Mouse (Mus musculus) thymus, postnatal 10 days (tissue): ENCODE measurements around the gene Actn4.
"Not testable (repeated sequence)": the region's sequence is repeated elsewhere in the genome, so short reads cannot be mapped to it uniquely, and the experiment has no call there.

Experiments
- DNase-seq, 2 experiments: peaks; one replicate each; pipeline ENCODE4 v3.0.0; 2021; ENCODE audit warnings: low spot score in 2 of 2

Actn4 gene

DNA sequence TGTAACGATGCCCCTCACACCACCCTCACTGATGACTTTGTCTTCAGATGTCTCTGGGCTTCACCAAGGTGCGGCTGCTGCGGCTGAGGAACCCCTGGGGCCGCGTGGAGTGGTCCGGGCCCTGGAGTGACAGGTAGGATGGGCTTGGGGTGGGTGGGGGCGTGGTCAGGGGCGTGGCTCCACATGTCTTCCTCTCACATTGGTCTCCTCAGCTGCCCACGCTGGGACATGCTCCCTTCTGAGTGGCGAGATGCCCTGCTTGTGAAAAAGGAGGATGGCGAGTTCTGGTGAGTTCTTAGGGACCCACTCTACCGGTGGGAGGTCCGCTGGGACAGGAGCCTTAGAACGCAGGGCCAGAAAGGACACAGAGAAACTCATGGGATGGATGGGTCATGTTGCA lies 75.7 kb downstream of the Actn4 start:
- no peak for DNase-seq

DNA sequence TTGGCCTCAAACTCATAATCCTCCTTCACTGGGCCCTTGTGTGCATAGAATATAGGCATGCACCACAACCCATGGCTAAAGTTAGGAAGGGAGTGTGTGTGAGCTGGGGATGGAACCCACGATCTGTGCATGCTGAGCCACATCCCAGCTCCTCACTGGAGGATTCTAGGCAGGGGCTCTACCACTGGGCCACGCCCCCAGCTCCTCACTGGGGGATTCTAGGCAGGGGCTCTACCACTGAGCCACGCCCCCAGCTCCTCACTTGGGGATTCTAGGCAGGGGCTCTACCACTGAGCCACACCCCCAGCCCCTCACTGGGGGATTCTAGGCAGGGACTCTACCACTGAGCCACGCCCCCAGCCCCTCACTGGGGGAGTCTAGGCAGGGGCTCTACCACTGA lies 78.4 kb downstream of the Actn4 start:
- DNase-seq, result not testable (repeated sequence)

DNA sequence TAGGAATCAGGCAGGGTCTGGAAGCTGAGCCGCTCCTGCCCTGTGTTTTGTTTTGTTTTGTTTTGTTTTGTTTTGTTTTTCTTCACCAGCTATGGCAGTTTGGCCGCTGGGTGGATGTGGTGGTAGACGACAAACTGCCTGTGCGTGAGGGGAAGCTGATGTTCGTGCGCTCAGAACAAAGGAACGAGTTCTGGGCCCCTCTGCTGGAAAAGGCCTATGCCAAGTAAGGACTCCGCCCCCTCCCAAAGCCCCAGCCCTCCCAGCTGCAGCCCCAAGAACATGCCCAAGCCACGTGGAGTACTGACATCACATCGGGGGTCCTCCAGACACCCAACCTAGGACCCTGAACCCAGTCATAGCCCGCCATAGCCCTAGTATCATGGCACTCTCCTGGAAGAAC lies 79.1 kb downstream of the Actn4 start:
- DNase-seq, result peak; percentile 36 to 37

DNA sequence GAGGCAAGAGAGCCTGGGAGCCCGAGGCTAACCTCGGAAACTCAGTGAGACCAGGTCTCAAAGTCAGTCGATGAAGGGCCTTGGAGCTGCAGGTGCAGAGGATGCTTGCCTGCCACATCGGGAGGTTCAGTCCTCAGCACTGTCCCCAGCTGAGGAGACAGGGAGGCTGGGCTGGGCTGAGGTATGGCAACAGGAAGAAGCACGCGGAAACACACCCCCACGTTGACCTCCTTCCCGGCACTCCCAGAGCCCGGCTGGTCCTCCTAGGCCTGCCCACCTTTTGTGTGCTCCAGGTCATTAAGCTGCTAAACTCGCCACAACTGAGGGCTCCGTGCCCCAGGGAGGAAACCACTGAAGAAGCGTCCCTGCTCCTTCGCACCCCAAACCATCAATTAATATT lies 80.9 kb downstream of the Actn4 start, which contains the start of gene Capn12:
Capn12 (plus strand) TSS at position 224 of the 400 bp plus-strand sequence.
- DNase-seq, result peak; percentile 40 to 44

DNA sequence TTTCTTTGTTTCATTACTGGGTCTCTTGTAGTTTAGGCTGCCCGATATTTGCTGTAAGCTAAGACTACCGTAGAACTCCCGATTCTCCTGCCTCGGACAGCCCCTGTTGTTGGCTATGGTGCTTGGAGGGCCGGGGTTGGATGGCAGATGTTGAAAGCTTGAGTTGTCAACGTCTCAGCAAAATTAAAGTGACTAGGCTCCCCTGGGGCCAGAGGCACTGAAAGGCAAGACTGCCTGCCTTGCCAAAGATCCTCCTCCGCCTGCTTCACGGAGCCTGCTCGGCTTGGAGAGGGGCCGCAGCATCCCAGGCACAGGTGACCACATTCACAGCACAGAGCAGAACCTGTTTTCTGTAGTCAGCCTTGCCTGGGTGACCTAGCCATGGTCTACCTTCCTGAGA lies 81.6 kb downstream of the Actn4 start:
- no peak for DNase-seq

DNA sequence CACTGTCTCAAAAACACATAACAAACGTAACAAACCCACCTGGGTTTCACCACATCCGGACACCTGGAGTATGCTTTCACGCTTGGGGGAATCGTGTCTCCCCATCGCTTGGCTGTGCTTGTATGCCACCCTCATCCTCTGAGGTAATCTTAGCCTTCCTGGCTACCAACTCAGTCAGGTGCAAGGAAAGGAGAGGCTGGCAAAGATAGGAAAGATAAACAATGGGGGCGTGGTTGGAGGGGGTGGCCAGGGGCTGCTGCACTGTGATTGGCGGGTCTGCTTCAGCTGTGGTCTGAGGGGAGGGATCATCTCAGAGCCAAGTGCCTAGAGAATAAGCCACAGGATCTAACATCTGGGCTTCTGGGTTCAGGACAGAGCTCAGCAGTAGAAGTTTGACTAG lies 82.5 kb downstream of the Actn4 start:
- peak; percentile 43 to 53 for DNase-seq

DNA sequence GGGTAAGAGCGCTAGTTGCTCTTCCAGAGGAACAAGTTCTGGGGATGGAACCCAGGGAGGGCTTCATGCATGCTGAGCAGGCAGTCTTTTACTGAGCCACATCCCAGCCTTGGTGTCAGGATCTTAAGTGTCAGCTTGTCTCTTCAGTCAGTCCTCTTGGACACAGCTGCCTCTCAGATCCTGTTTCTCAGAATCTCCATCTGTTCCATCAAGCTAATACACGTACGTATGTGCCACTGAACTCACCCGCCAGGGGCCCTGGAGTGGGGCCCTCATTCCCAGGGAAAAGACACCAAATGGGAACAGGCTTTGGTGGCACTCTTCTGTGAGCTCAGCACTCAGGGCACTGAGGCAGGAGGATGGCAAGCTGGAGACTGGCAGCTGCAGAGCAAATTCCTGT lies 84.3 kb downstream of the Actn4 start:
- DNase-seq, result no peak

DNA sequence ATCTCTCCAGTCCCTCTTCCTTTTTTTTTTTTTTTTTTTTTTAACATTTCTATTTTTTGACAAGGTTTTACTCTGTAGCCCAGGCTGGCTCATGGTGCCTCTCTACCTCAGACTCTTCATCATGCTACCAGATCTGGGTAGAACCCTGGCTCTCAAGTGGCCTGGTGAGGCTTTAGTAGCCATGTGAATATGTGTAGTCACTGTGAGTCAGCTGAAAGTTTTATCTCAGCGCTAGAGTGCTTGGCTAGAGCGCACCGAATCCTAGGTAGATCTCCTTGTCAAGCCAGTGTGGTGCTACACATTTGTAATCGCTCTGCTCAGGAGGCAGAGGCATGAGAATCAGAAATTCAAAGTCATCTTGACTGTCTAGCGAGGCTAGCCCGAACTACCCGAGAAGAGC lies 85.0 kb downstream of the Actn4 start:
- no peak for DNase-seq

DNA sequence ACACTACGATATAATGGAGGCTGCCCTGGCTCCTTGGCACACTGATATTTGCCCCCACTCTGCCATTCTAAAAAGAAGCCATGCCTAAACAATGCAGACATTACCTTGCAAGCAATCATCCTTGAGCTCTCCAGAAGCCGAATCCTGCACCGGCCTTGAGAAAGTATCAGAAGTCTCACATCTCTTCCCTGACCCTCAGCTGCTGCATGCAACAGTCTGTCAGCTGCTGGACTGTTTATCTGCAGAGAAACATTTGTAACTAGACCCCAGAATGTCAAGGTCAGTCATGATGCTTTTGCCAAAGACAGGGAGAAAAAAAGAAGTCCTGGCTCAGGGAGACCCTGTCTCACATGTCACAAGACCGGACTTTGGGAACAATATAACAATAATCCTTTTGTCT lies 86.0 kb downstream of the Actn4 start:
- DNase-seq, result no peak

DNA sequence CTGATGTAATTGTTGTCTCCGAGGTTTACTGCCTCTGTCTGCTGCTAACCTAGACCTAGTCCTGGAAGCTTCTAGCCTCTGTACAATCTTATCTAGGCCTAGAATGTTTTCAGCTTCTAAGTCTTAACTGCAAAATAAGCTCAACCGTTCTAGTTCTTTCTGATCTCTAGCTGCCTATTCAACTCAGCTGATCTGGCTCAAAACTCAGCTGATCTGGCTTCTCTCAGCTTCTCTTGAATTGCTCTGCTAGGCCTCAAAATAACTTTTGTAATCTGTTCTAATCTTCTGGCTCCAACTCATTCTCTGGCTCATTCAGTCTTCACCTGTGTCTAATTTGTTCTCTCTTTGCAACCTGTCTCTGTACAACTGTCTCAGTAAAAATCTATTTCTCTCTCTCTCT lies 87.6 kb downstream of the Actn4 start:
- no peak for DNase-seq

DNA sequence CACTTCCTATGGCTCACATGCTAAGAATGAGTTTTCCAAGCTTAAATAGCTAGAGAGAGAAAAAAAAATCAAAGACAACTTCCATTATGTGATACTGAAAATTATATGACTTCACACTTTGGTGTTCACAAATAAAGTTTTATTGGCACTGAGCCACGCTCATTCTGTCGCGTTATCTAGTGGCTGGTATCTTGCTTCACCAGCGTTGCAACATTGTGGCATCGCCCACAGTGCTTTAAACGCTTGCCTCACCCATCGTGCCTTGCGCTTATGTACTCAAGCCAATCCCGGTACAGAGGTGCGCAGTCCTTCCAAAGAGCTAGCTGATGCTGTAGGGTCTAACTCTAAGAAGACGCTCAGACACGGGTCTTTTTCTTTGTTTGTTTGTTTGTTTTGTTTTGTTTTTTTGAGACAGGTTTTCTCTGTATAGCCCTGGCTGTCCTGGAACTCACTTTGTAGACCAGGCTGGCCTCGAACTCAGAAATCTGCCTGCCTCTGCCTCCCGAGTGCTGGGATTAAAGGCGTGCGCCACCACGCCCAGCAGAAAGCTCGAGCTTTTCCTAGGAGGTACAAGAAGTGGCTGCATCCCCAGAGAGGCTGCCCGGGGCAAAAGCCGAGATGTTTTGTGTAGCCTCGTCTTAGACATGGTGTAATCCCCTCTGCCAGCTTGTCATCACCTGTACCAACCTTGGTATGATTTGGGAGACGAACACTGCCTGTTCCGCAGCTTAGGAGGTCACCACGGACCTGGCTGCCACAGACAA lies 91.1 kb downstream of the Actn4 start:
- no peak for DNase-seq

DNA sequence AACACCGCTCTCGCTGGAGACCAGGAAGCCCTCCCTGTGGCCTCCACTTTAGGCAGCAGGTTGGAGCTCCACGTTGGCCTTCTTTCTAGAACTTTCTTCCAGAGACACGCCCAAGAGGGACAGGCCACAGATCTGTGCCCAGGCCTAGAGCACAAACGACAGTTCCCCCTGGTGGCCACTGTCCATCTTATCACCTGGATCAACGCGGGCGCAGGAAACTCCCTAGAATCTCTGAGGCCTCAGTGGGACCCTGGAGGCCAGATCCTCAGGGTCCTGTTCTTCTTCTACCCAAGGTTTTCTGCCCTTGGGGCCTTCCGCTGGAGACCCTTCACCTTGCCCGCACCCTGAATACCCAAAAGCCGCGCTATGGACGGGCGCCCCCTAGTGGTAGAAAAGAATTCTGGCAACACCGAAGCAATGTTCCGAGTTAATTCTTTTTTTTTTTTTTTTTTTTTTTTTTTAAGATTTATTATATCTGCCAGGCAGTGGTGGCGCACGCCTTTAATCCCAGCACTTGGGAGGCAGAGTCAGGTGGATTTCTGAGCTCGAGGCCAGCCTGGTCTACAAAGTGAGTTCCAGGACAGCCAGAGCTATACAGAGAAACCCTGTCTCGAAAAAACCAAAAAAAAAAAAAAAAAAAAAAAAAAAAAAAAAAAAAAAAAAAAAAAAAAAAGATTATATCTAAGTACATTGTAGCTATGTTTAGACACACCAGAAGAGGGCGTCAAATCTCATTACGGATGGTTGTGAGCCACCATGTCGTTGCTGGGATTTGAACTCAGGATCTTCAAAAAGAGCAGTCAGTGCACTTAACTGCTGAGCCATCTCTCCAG lies 94.4 kb downstream of the Actn4 start:
- peak; percentile 67 to 88 for DNase-seq

DNA sequence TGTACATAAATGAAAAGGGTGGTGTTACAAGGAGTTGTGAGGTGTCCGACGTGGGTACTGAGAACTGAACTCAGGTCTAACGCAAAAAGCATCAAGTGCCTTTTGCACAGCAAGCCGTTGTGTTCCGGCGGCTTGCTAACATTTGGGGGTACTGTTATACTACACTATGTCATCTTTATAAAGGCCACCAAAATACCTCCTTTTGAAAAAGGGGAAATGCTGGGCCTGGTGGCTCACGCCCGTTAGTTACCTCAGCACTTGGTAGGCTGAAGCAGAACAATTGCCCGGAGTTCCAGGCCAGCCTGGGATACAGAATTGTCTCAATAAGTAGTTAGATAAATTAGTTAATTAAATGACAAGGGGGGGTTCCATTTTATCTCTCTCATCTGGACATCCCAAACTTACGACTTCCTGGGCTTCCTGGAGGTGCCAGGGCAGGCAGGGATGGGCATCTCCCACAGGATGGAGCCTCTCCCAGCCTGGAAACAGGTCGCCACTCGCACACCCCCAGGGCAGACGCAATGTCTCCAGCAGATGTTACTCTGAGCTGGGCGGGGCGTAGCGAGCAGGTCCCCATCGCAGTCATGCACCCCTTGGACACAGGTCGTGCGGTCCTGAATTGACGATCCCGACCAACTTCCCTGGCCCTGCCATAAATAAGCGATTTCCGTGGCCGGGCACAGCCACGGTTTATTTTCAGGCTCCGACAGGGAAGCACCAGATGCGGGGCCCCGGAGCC lies 95.2 kb downstream of the Actn4 start:
- no peak for DNase-seq

DNA sequence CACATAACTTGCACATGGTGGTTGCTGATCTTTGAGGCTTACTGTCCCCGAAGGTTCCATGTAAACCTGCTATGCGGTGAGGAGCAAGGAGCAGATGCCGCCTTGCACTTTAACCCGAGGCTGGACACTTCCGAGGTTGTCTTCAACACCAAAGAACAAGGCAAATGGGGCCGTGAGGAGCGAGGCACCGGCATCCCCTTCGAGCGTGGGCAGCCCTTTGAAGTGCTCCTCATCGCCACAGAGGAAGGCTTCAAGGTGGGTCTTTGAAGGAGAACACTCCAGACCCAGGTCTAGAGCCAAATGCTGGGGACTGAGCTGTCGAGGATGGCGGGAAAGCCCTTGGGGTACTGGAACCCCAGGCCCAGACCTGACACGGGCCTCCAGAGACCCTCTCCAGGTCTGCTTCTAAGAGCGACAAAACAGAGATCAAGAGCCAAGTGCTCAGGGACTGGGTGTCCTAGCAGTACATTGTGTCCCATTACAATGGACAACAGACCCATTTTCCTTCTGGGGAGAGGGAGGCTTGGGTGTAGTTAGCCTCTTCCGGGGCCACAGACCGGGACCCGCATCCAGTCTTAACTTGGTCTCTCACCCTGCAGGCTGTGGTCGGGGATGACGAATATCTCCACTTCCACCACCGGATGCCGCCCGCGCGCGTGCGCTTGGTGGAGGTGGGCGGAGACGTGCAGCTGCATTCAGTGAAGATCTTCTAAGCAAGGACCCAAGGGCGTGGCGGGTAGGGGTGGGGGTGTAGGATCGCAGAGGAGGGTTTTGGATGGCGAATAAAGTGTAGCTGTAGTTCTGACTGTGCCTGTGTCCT lies 96.4 kb downstream of the Actn4 start:
- DNase-seq, result peak; percentile 97 to 99

DNA sequence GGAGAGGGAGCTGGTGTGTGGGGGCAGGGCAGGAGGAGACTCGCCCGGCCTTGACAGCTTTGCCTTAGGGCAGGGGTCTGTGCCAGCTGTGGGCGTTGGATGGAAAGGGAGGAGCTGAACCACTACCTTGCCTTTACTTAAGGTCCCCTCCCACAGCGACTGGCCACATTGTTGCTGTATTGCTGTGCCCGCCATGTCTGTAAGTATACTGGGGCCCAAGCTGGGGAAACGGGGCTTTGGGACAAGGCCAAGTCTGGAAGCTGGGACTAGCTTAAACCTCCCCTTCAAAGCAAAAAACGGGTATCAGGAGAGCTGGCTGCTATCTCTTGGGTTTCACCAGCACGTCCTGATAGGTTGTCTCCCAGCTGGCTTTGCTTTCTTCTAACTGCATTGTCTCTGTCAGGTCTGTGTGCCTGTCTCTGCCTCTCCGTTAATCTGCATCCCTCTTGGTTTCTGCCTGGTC lies 97.8 kb downstream of the Actn4 start:
- no peak for DNase-seq

DNA sequence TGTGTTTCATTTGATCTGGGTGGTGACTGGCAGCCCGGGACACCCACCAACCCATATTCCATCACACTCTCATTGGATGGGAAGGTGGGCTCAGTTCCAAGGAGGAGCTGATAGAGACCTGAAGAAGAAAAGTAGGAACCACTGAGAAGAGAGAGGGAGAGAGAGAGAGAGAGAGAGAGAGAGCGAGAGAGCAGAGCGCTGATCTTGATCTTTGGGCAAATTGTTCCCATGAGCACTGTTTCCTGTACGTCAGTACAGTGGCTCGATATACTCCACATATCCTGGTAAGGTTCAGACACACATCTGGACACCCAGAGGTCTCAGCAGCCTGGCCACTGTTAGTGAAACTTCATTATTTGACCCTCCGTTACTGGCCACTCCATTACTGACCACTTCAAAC lies 98.6 kb downstream of the Actn4 start, which contains the start of gene Lgals7:
Lgals7 (plus strand) TSS at position 314 of the 400 bp plus-strand sequence.
- no peak for DNase-seq

DNA sequence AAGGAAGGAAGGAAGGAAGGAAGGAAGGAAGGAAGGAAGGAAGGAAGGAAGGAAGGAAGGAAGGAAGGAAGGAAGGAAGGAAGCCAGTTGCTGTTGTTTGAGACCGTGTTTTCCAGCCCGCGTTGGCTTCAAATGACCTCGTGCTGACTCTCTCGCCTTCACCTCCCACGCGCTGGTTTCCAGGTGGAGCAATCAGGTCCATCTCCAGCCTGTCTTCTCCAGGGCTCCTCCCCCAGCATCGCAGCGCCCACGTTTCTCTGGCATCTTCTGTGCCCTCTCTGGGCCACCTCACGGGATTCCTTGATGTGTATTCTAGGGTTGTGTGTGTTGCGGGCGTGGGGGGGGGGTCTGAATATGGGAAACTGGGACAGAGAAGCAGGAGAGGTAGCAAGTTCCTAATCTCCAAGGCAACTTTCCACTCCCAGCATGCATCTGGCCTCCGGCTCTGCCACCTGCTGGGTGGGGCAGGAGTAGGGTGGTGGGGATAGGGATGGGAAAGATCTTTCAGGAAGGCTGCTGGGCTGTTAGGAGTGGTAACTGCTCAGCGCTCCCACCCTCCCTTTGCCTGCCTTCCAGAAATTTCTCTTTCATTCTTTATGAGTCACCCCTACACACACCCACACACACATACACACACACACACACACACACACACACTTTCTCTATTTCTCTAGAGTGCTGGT lies 99.2 kb downstream of the Actn4 start:
- no peak for DNase-seq

DNA sequence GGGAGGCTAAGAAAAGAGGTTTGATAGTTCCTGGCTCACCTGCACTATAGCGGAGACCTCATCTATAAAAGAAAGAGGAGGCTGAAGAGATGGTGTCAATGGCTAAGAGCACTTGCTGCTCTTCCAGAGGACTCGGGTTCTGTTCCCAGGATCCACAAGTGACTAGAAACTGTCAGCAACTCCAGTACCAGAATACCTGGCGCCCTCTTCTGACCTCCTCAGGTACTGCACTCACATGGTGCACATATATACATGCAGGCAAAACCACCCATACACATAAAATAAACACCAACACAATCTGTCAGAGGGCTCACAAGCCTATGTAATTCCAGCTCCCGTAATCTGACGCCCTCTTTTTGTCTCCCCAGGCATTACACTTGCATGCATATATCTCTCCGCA lies 101.2 kb downstream of the Actn4 start:
- DNase-seq, result no peak

DNA sequence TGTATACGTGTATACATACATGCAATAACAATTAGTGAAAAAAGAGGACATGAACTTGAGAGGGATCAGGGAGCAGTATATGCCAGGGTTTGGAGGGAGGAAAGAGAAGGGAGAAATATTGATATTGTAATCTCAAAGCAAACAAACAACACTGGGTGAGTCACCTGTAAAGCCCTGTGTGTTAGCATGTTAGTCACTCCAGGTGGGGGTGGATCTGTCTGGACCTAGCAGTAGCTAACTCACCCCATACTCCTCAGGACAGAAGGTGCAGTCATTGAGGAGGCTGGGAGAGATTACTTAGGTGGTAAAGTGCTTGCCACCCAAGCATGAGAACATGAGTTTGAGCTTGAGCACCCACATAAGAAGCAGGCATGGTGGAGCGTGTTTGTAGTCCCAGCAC lies 102.2 kb downstream of the Actn4 start:
- no peak for DNase-seq

DNA sequence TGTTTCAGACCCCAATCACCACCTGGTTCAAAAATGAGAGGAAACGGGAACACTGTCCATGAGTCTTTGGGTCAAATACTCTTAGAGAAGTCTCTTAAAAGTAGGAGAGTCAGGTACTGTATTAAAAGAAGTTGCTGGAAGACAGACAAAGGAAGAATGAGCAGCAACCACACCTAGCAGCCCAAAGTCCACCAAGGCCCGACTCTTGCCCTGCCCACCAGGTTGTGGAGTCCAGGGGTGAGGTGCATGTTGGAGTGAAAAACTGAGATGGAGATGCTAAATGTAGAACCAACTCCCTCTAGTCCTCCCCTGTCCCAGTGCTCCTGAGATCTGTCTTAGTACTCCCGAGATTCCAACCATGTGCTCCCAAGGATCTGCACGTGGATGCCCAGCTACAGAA lies 111.5 kb downstream of the Actn4 start:
- DNase-seq, result no peak
